Mouse (Mus musculus) frontal cortex, adult 2 months (tissue): ENCODE measurements at regions not wholly inside any gene's neighbourhood (a gene's known extent, or its start where the extent isn't known, plus 50 kb on each side); places are given as distances from the start of the nearest gene placed in this dataset.

Experiments
- DNase-seq, 2 experiments: peaks; one replicate each; pipeline ENCODE4 v3.0.0; 2022; ENCODE audit warnings: low spot score in 1 of 2; ENCODE audit errors: extremely low spot score in 1 of 2

- DNase-seq = no peak
Observed at GRCm38 (mm10) chr19:51648586-51649158, 615.4 kb upstream of the Ins1 start.

DNA sequence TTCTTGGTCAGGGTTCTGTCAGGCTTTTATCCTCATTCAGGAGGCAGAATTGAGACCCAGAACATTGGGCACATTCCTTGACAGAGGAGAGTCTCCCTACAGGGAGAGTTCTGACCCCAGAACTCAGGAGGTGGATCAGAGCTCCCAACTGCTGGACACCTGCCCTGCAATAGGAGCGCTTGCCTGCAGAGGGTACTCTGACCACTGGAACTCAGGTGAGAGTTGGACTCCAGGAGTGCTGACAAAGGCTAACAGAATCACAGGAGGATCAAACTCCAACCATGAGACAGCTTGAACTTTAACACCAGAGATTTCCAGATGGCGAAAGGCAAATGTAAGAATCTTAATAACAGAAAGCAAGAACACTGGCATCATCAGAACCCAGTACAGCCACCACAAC lies 603.9 kb upstream of the Ins1 start:
- DNase-seq = no peak

DNA sequence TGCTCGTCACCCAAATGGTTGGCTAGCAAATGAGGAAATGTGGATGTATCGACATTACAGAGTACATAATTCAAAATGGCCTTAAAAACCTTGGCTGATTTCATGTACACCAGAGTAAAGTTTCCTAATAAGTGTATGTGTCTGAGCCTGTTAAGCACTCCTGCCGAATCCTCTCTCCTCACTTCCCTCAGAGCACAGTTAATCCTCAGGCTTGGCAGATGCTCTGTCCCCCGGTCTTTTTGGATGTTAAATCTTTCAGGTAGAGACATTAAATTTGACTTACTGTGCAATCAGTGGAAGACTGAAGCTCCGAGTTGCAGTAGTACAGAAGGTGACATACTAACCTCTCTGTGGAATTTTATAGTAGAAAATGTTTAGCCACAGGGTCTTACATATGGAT lies 597.5 kb upstream of the Ins1 start:
- no peak for DNase-seq

DNA sequence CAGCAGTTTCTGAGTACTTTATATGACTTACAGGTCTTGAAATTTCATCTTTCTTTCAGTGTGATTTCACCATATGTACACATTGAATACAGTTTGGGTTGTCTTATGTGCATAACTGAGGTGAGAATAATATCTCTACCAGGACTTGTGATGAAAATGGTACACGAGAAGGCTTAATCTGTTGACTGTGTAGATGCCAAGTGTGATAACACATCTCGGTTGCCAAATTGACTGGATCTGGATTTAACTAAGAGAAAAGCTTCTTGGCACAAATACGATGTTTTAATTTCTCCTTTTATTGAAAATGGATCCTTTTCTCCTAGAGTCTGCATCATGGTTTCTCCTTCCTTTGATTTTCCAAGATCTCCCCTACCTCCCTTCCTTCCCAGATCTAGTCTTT lies 588.4 kb upstream of the Ins1 start:
- DNase-seq = peak in 1 of 2 experiments; percentile 11
